Mouse (Mus musculus) heart, embryonic 15.5 days (tissue): ENCODE data around the gene Bak1. TPM values are rescaled to one million over a fixed set of nuclear protein-coding genes. Genes with fewer than 3 reads are reported as not detected.

Experiments used
- ATAC-seq: fragments of 200-750 bp; cut with Nextera tagmentation; replicated peaks from 2 replicates; pipeline ENCODE4 v1.8.0; 2017; ENCODE audit warnings: low read depth, moderate TSS enrichment; ENCODE audit not compliant: insufficient number of reproducible peaks, insufficient read depth, low FRiP score
- H3K27ac ChIP-seq: fragments of 300-500 bp; sonication (generic); 2 replicates; pipeline ENCODE4 v1.5.1; 2015; ENCODE audit warnings: mild to moderate bottlenecking, inconsistent platforms
- H3K27me3 ChIP-seq: fragments of 300-500 bp; sonication (generic); 2 replicates; pipeline ENCODE4 v1.6.1; 2015; ENCODE audit warnings: inconsistent platforms
- H3K36me3 ChIP-seq: fragments of 300-500 bp; sonication (generic); 2 replicates; pipeline ENCODE4 v1.6.1; 2015; ENCODE audit warnings: mild to moderate bottlenecking, inconsistent platforms
- H3K4me1 ChIP-seq: fragments of 300-500 bp; sonication (generic); replicated peaks from 2 replicates; pipeline ENCODE4 v1.6.1; 2015; ENCODE audit warnings: inconsistent platforms
- H3K4me2 ChIP-seq: fragments of 300-500 bp; sonication (generic); 2 replicates; pipeline ENCODE4 v1.6.1; 2015; ENCODE audit warnings: inconsistent platforms, mild to moderate bottlenecking, moderate library complexity
- H3K4me3 ChIP-seq: fragments of 300-500 bp; sonication (generic); 2 replicates; pipeline ENCODE4 v1.5.1; 2015; ENCODE audit warnings: mild to moderate bottlenecking, inconsistent platforms
- H3K9ac ChIP-seq: fragments of 300-500 bp; sonication (generic); 2 replicates; pipeline ENCODE4 v1.6.1; 2015; ENCODE audit warnings: mild to moderate bottlenecking, inconsistent platforms
- H3K9me3 ChIP-seq: fragments of 300-500 bp; sonication (generic); replicated peaks from 2 replicates; pipeline ENCODE4 v1.6.1; 2016; ENCODE audit warnings: inconsistent platforms
- WGBS: fragments of 180-500 bp; shearing (Covaris S2); methylation state at CpG from one replicate; pipeline ENCODE4 v1.1.7; 2015; ENCODE audit warnings: mixed read lengths; 5-methylcytosine and 5-hydroxymethylcytosine counted together
- polyA plus RNA-seq: library from polyadenylated mRNA; unstranded; fragments of >200 nt; fragmentation: Nextera tagmentation; extraction: Ambion mirVana; gene quantifications from 2 replicates; pipeline ENCODE4 v1.2.1, GENCODE M21; 2015

The Bak1 gene
- polyA plus RNA-seq, 1 experiment from 2014 or later = 4.7 TPM

- H3K9me3 ChIP-seq = no peaks in the 10 kb centered on the region
- peak overlapping the region; percentile 53 for H3K27ac ChIP-seq
- peaks cover 23% of the 10 kb centered on the region for H3K4me1 ChIP-seq
- 54% methylated on average over 14 of the region's 14 CpGs for WGBS
- no peak overlapping the region for H3K4me2 ChIP-seq
- H3K4me3 ChIP-seq = no peak overlapping the region
- no peaks in the 10 kb centered on the region for H3K36me3 ChIP-seq
- ATAC-seq = no peak; the same call in 1 of the 2 replicates
- H3K9ac ChIP-seq = no peak overlapping the region
- H3K27me3 ChIP-seq = no peaks in the 10 kb centered on the region
Observed at GRCm38 (mm10) chr17:27048445-27049239, 19.8 kb upstream of the Bak1 start.

GRCm38 (mm10) chr17:27047762-27048444 lies 19.1 kb upstream of the Bak1 start:
- Histone ChIP-seq H3K4me3 (no peak overlapping the region), H3K4me2 (no peak overlapping the region), H3K4me1 (peaks cover 26% of the 10 kb centered on the region), H3K27me3 (no peaks in the 10 kb centered on the region), H3K9ac (no peak overlapping the region), H3K9me3 (no peaks in the 10 kb centered on the region), H3K27ac (peak overlapping the region; percentile 53), H3K36me3 (no peaks in the 10 kb centered on the region)
- WGBS = 75% methylated on average over 14 of the region's 14 CpGs
- no peak for ATAC-seq

- Histone ChIP-seq H3K4me1 (peaks cover 18% of the 10 kb centered on the region), H3K36me3 (no peaks in the 10 kb centered on the region), H3K27ac (no peak overlapping the region), H3K9me3 (no peaks in the 10 kb centered on the region), H3K4me2 (no peak overlapping the region), H3K9ac (no peak overlapping the region), H3K27me3 (no peaks in the 10 kb centered on the region), H3K4me3 (no peak overlapping the region)
- no peak for ATAC-seq
- 89% methylated on average over 6 of the region's 6 CpGs for WGBS
Observed at GRCm38 (mm10) chr17:27045164-27045563, 16.4 kb upstream of the Bak1 start.

- WGBS = 59% methylated on average over 6 of the region's 6 CpGs
- Histone ChIP-seq H3K27ac (no peak overlapping the region), H3K9ac (no peak overlapping the region), H3K4me1 (peaks cover 32% of the 10 kb centered on the region), H3K27me3 (no peaks in the 10 kb centered on the region), H3K4me2 (no peak overlapping the region), H3K9me3 (no peaks in the 10 kb centered on the region), H3K4me3 (no peak overlapping the region), H3K36me3 (no peaks in the 10 kb centered on the region)
- no peak for ATAC-seq
Observed at GRCm38 (mm10) chr17:27042840-27043239, 14.0 kb upstream of the Bak1 start.

GRCm38 (mm10) chr17:27041787-27042055 lies 12.9 kb upstream of the Bak1 start:
- Histone ChIP-seq H3K9me3 (no peaks in the 10 kb centered on the region), H3K36me3 (no peaks in the 10 kb centered on the region), H3K9ac (no peak overlapping the region), H3K27me3 (no peaks in the 10 kb centered on the region), H3K4me3 (no peak overlapping the region), H3K4me2 (no peak overlapping the region), H3K4me1 (peaks cover 32% of the 10 kb centered on the region), H3K27ac (no peak overlapping the region)
- ATAC-seq = no peak
- WGBS = 71% methylated on average over 2 of the region's 2 CpGs

- Histone ChIP-seq H3K27ac (no peak overlapping the region), H3K4me1 (peaks cover 32% of the 10 kb centered on the region), H3K4me2 (no peak overlapping the region), H3K36me3 (no peaks in the 10 kb centered on the region), H3K9ac (no peak overlapping the region), H3K9me3 (no peaks in the 10 kb centered on the region), H3K4me3 (no peak overlapping the region), H3K27me3 (no peaks in the 10 kb centered on the region)
- 66% methylated on average over 10 of the region's 13 CpGs for WGBS
- no peak; the same call in 1 of the 2 replicates for ATAC-seq
Observed at GRCm38 (mm10) chr17:27041046-27041786, 12.4 kb upstream of the Bak1 start.

GRCm38 (mm10) chr17:27040304-27041045 lies 11.7 kb upstream of the Bak1 start:
- ATAC-seq = no peak

GRCm38 (mm10) chr17:27039432-27040102 lies 10.8 kb upstream of the Bak1 start:
- Histone ChIP-seq H3K27me3 (no peaks in the 10 kb centered on the region), H3K4me2 (peak overlapping the region; percentile 47), H3K9me3 (no peaks in the 10 kb centered on the region), H3K9ac (no peak overlapping the region), H3K36me3 (no peaks in the 10 kb centered on the region), H3K4me3 (no peak overlapping the region), H3K4me1 (peaks cover 32% of the 10 kb centered on the region), H3K27ac (peak overlapping the region; percentile 16; the same call in 1 of the 2 replicates)
- no peak for ATAC-seq
- 75% methylated on average over 10 of the region's 10 CpGs for WGBS

More at GRCm38 (mm10) chr17:27040304-27041045, 11.7 kb upstream of the Bak1 start:
- Histone ChIP-seq H3K9ac (0 out of 2 replicates have a peak overlapping the region, but pooled peaks have one; percentile 21), H3K4me1 (peaks cover 32% of the 10 kb centered on the region), H3K4me2 (peak overlapping the region; percentile 47), H3K4me3 (no peak overlapping the region; the same call in 1 of the 2 replicates), H3K36me3 (no peaks in the 10 kb centered on the region), H3K27ac (peak overlapping the region; percentile 16; the same call in 1 of the 2 replicates), H3K27me3 (no peaks in the 10 kb centered on the region), H3K9me3 (no peaks in the 10 kb centered on the region)
- WGBS = 24% methylated on average over 20 of the region's 20 CpGs

- Histone ChIP-seq H3K4me3 (no peak overlapping the region), H3K9ac (no peak overlapping the region)
Observed at GRCm38 (mm10) chr17:27038335-27039050, 9.7 kb upstream of the Bak1 start.

GRCm38 (mm10) chr17:27036465-27036864 lies 7.7 kb upstream of the Bak1 start:
- Histone ChIP-seq H3K4me1 (peaks cover 37% of the 10 kb centered on the region), H3K9ac (no peak overlapping the region), H3K27ac (peak overlapping the region; percentile 25; the same call in 1 of the 2 replicates), H3K36me3 (no peaks in the 10 kb centered on the region), H3K27me3 (no peaks in the 10 kb centered on the region), H3K9me3 (no peaks in the 10 kb centered on the region), H3K4me3 (no peak overlapping the region), H3K4me2 (no peak overlapping the region)
- 56% methylated on average over 7 of the region's 7 CpGs for WGBS
- ATAC-seq = no peak

More at GRCm38 (mm10) chr17:27038335-27039050, 9.7 kb upstream of the Bak1 start:
- peaks cover 32% of the 10 kb centered on the region for H3K4me1 ChIP-seq
- 0 out of 2 replicates have a peak overlapping the region, but pooled peaks have one; percentile 8 for H3K4me2 ChIP-seq
- H3K27ac ChIP-seq = no peak overlapping the region
- peak; percentile 28; the same call in 1 of the 2 replicates for ATAC-seq
- H3K27me3 ChIP-seq = no peaks in the 10 kb centered on the region
- H3K36me3 ChIP-seq = no peaks in the 10 kb centered on the region
- WGBS = 31% methylated on average over 18 of the region's 18 CpGs
- H3K9me3 ChIP-seq = no peaks in the 10 kb centered on the region
